Mouse (Mus musculus) E14TG2a.4 (cell line): ENCODE results near the gene Arhgef10l.

ENCODE experiments used
- H3K27me3 ChIP-seq: 2 replicates; pipeline ENCODE4 v1.6.1; 2014; ENCODE audit warnings: low read length, control low read depth; ENCODE audit not compliant: insufficient read depth
- H3K36me3 ChIP-seq: 2 replicates; pipeline ENCODE4 v1.6.1; 2014; ENCODE audit warnings: low read length, control low read depth; ENCODE audit not compliant: insufficient read depth
- H3K4me1 ChIP-seq: replicated peaks from 2 replicates; pipeline ENCODE4 v1.6.1; 2014; ENCODE audit warnings: low read depth, low read length, control low read depth
- H3K4me3 ChIP-seq: replicated peaks from 2 replicates; pipeline ENCODE4 v1.5.1; 2014; ENCODE audit warnings: mild to moderate bottlenecking, low read length
- H3K9me3 ChIP-seq: 2 replicates; pipeline ENCODE4 v1.6.1; 2014; ENCODE audit warnings: low read length, control low read depth
- CTCF ChIP-seq: conservative IDR thresholded peaks from 2 replicates; pipeline ENCODE4 v1.5.1; 2014; ENCODE audit warnings: low read length
- NANOG ChIP-seq: IDR thresholded peaks from 2 replicates; pipeline ENCODE4 v1.6.1; 2014; ENCODE audit warnings: borderline replicate concordance, low read length, mixed read lengths
- POU5F1 ChIP-seq: IDR thresholded peaks from 2 replicates; pipeline ENCODE4 v1.6.1; 2014; ENCODE audit warnings: low read length, borderline replicate concordance

The Arhgef10l gene

GRCm38 (mm10) chr4:140644276-140644675 lies 21.5 kb downstream of the Arhgef10l start:
- TF ChIP-seq NANOG = no peak
- no peak for TF ChIP-seq CTCF
- no peak for TF ChIP-seq POU5F1
- peaks cover 11% of the 10 kb centered on the region; the same call in 1 of the 2 replicates for H3K36me3 ChIP-seq

GRCm38 (mm10) chr4:140642378-140642777 lies 23.4 kb downstream of the Arhgef10l start:
- H3K4me1 ChIP-seq = peaks cover 76% of the 10 kb centered on the region
- TF ChIP-seq NANOG (no peak), CTCF (no peak), POU5F1 (no peak)
- H3K9me3 ChIP-seq = peaks cover 15% of the 10 kb centered on the region
- H3K27me3 ChIP-seq = peaks cover 26% of the 10 kb centered on the region
- no peak overlapping the region for H3K4me3 ChIP-seq
- H3K36me3 ChIP-seq = peaks cover 16% of the 10 kb centered on the region

More at GRCm38 (mm10) chr4:140644276-140644675, 21.5 kb downstream of the Arhgef10l start:
- Histone ChIP-seq H3K4me3 (no peak overlapping the region), H3K4me1 (peaks cover 76% of the 10 kb centered on the region), H3K27me3 (peaks cover 30% of the 10 kb centered on the region), H3K9me3 (peaks cover 15% of the 10 kb centered on the region)

DNA sequence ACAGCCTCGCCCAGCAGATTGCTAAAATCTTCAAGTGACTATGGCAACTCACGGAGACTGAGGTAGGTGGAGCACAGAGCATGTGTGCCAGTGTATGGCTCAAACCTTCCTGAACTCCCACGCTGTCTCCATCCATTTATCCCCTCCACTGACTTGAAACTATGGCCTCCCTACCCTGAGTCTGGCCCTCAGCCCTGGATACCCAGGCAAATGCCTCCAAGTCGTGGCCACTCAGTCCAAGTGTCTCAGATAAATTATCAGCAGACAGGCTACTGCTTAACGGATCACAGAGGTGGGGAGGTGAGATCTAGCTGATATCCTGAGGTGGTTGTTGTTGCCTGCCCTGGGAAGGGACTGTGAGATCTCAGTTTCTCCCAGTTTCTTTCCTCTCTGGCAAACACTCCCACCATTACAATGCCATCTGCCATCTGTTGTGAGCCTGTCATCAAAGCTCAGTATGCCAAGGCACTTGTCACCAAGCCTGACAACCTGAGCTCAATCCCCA lies 24.3 kb downstream of the Arhgef10l start:
- TF ChIP-seq POU5F1 = no peak
- TF ChIP-seq CTCF = no peak
- TF ChIP-seq NANOG = no peak
- peaks cover 13% of the 10 kb centered on the region for H3K36me3 ChIP-seq

DNA sequence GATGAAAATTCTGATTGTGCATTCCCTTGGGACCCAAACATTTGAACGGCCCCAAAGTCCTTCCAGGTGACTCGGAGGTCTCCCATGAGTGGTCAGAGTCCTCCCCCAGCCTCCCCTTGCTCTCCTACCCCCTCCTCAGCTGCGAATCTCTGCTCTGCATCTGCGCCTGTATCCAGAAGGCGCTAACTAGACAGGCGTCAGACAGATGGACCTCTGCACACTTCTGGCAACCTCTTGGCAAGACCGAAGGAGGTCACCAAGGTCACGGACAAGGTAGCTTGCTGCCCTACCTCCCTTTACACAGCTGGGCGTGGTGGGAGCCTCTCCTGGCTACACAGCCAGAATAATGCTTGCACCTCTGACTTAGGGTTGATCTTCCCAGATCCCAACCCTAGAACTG lies 25.1 kb downstream of the Arhgef10l start:
- TF ChIP-seq CTCF (no peak), NANOG (no peak), POU5F1 (no peak)
- peak overlapping the region; percentile 68 for H3K4me3 ChIP-seq
- peaks cover 15% of the 10 kb centered on the region for H3K9me3 ChIP-seq
- H3K27me3 ChIP-seq = peaks cover 10% of the 10 kb centered on the region
- H3K4me1 ChIP-seq = peaks cover 76% of the 10 kb centered on the region
- peaks cover 7% of the 10 kb centered on the region; the same call in 1 of the 2 replicates for H3K36me3 ChIP-seq

More for the DNA sequence above, 24.3 kb downstream of the Arhgef10l start:
- Histone ChIP-seq H3K27me3 (peaks cover 18% of the 10 kb centered on the region), H3K4me3 (peak overlapping the region; percentile 68; the same call in 1 of the 2 replicates), H3K9me3 (peaks cover 15% of the 10 kb centered on the region), H3K4me1 (peaks cover 76% of the 10 kb centered on the region)

DNA sequence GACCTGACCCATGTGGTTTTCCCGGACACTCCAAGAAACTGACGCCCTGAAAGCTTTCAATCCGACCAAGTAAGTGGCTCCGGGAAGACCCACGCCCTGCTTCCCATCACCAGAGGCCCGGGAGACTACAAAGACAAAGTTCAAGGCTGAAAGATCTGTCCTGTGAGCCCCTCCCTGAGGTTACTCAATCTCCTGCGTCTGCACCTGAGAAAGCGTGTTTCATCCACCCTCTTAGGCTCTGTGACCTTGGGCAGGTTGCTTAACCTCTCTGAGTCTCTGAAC lies 25.6 kb downstream of the Arhgef10l start:
- Histone ChIP-seq H3K4me1 (peaks cover 74% of the 10 kb centered on the region), H3K9me3 (peaks cover 15% of the 10 kb centered on the region), H3K36me3 (peaks cover 5% of the 10 kb centered on the region; the same call in 1 of the 2 replicates), H3K27me3 (peaks cover 7% of the 10 kb centered on the region), H3K4me3 (peak overlapping the region; percentile 68)
- no peak for TF ChIP-seq NANOG
- no peak for TF ChIP-seq CTCF
- no peak for TF ChIP-seq POU5F1

DNA sequence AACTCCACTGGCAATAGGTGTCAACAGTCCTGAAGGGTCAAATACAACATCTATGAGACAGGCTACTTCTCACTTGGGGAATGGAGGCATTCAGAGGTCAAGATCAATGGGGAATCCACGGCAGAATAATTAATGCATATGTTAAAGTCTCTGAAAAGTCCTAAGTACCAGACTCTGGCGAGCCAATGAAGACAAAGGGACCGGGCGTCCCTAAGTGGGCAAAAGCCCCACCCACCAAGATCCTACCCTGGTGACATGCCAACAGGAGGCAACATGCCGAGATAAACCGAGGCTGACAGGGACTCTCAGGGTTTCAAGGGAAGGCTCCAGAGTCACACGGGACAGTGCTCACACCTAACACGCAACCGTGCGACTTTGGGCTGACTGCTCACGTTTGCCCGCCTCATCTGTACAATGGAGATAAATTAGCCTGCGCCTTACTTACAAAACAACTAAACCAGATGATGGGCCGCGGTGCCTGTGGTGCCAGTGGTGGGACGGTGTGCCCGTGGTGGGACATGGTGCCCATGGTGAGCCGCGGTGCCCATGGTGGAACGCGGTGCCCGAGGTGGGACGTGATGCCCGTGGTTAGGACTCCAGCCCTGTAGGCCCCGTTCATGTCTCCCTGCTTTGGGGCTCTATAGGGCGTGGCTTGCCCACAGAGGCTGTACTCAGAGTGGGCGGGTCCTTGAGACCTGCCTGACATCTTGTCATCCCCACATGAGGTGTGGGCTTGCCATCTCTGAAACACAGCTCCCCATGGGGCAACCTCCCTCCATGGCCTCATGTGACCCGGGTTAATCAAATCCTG lies 26.2 kb downstream of the Arhgef10l start:
- H3K9me3 ChIP-seq = peaks cover 15% of the 10 kb centered on the region
- H3K27me3 ChIP-seq = peaks cover 7% of the 10 kb centered on the region
- H3K4me3 ChIP-seq = peak overlapping the region; percentile 68
- H3K36me3 ChIP-seq = peaks cover 5% of the 10 kb centered on the region; the same call in 1 of the 2 replicates
- TF ChIP-seq CTCF = no peak
- no peak for TF ChIP-seq NANOG
- H3K4me1 ChIP-seq = peaks cover 79% of the 10 kb centered on the region

DNA sequence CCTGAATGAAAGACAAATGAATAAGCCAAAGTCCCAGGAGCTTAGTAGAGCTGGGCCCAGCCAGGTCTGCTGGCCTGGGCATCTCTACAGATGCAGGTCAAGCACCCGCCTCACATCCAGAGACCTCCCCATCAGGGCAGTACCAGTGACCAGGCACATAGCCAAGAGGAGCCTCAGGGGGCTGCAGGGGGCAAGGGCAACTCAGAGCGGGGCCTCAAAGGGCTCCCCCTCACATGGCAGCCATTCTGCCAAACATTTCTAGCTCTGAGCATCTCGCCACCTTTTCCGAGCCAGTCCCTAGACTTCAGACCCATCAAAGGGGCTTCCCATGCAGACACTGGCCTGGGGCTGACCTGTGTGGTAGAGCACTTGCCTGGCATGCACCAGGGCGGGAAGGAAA lies 27.2 kb downstream of the Arhgef10l start:
- Histone ChIP-seq H3K9me3 (peaks cover 15% of the 10 kb centered on the region), H3K36me3 (peaks cover 7% of the 10 kb centered on the region), H3K27me3 (peaks cover 7% of the 10 kb centered on the region), H3K4me3 (peak overlapping the region; percentile 68), H3K4me1 (peaks cover 80% of the 10 kb centered on the region)
- TF ChIP-seq POU5F1 (no peak), NANOG (no peak), CTCF (no peak)

GRCm38 (mm10) chr4:140637269-140637668 lies 28.5 kb downstream of the Arhgef10l start:
- H3K4me1 ChIP-seq = peaks cover 87% of the 10 kb centered on the region
- TF ChIP-seq NANOG (no peak), CTCF (no peak), POU5F1 (no peak)
- no peak overlapping the region for H3K4me3 ChIP-seq
- H3K36me3 ChIP-seq = peaks cover 17% of the 10 kb centered on the region
- peaks cover 7% of the 10 kb centered on the region for H3K27me3 ChIP-seq
- peaks cover 3% of the 10 kb centered on the region for H3K9me3 ChIP-seq
